Mouse (Mus musculus) embryonic facial prominence, embryonic 13.5 days (tissue): ENCODE results near the gene Ebf3. TPM values are rescaled to one million over a fixed set of nuclear protein-coding genes. Genes with fewer than 3 reads are reported as not detected.

Experiments used
- ATAC-seq: fragments of 200-750 bp; cut with Nextera tagmentation; 2 replicates; pipeline ENCODE4 v1.8.0; 2017; ENCODE audit warnings: low read depth; ENCODE audit not compliant: insufficient number of reproducible peaks, insufficient read depth, low FRiP score, low TSS enrichment
- H3K27ac ChIP-seq: fragments of 300-500 bp; sonication (generic); 2 replicates; pipeline ENCODE4 v1.5.1; 2015; ENCODE audit warnings: moderate library complexity, mild to moderate bottlenecking, inconsistent platforms
- H3K27me3 ChIP-seq: fragments of 300-500 bp; sonication (generic); 2 replicates; pipeline ENCODE4 v1.6.1; 2015; ENCODE audit warnings: mild to moderate bottlenecking, inconsistent platforms
- H3K36me3 ChIP-seq: fragments of 300-500 bp; sonication (generic); 2 replicates; pipeline ENCODE4 v1.6.1; 2015; ENCODE audit warnings: mild to moderate bottlenecking, inconsistent platforms
- H3K4me1 ChIP-seq: fragments of 300-500 bp; sonication (generic); 2 replicates; pipeline ENCODE4 v1.6.1; 2015; ENCODE audit warnings: inconsistent platforms
- H3K4me2 ChIP-seq: fragments of 300-500 bp; sonication (generic); 2 replicates; pipeline ENCODE4 v1.6.1; 2015; ENCODE audit warnings: moderate library complexity, mild to moderate bottlenecking, inconsistent platforms
- H3K4me3 ChIP-seq: fragments of 300-500 bp; sonication (generic); 2 replicates; pipeline ENCODE4 v1.5.1; 2015; ENCODE audit warnings: mild to moderate bottlenecking, inconsistent platforms
- H3K9ac ChIP-seq: fragments of 300-500 bp; sonication (generic); 2 replicates; pipeline ENCODE4 v1.6.1; 2015; ENCODE audit warnings: mild to moderate bottlenecking, inconsistent platforms
- H3K9me3 ChIP-seq: fragments of 300-500 bp; sonication (generic); 2 replicates; pipeline ENCODE4 v1.6.1; 2016; ENCODE audit warnings: inconsistent platforms
- WGBS: fragments of 180-500 bp; shearing (Covaris S2); methylation state at CpG from one replicate; pipeline ENCODE4 v1.1.7; 2015; ENCODE audit warnings: mixed read lengths; 5-methylcytosine and 5-hydroxymethylcytosine counted together
- polyA plus RNA-seq: library from polyadenylated mRNA; unstranded; fragments of >200 nt; fragmentation: Nextera tagmentation; extraction: Ambion mirVana; gene quantifications from 2 replicates; pipeline ENCODE4 v1.2.1, GENCODE M21; 2015

The Ebf3 gene
- polyA plus RNA-seq, 1 experiment from 2014 or later, result 8.6 TPM

- no peak for ATAC-seq
- no peaks in the 10 kb centered on the region for H3K9me3 ChIP-seq
- no peaks in the 10 kb centered on the region for H3K36me3 ChIP-seq
- 57% methylated on average over 9 of the region's 9 CpGs for WGBS
- H3K4me3 ChIP-seq, result no peak overlapping the region
- H3K27ac ChIP-seq, result peak overlapping the region; percentile 19; the same call in 1 of the 2 replicates
- H3K4me2 ChIP-seq, result no peak overlapping the region
- H3K27me3 ChIP-seq, result peaks cover 17% of the 10 kb centered on the region
- H3K4me1 ChIP-seq, result peaks cover 69% of the 10 kb centered on the region
- peak overlapping the region; percentile 16; the same call in 1 of the 2 replicates for H3K9ac ChIP-seq
Observed at GRCm38 (mm10) chr7:137267441-137267840, 46.8 kb downstream of the Ebf3 start.

GRCm38 (mm10) chr7:137266575-137266974 lies 47.7 kb downstream of the Ebf3 start:
- peaks cover 11% of the 10 kb centered on the region for H3K27me3 ChIP-seq
- no peak overlapping the region for H3K27ac ChIP-seq
- 6% methylated on average over 17 of the region's 17 CpGs for WGBS
- peak overlapping the region; percentile 45 for H3K4me2 ChIP-seq
- H3K36me3 ChIP-seq, result no peaks in the 10 kb centered on the region
- peak overlapping the region; percentile 46; the same call in 1 of the 2 replicates for H3K9ac ChIP-seq
- ATAC-seq, result no peak
- 0 out of 2 replicates have a peak overlapping the region, but pooled peaks have one; percentile 2 for H3K4me3 ChIP-seq
- H3K4me1 ChIP-seq, result peaks cover 62% of the 10 kb centered on the region
- no peaks in the 10 kb centered on the region for H3K9me3 ChIP-seq

DNA sequence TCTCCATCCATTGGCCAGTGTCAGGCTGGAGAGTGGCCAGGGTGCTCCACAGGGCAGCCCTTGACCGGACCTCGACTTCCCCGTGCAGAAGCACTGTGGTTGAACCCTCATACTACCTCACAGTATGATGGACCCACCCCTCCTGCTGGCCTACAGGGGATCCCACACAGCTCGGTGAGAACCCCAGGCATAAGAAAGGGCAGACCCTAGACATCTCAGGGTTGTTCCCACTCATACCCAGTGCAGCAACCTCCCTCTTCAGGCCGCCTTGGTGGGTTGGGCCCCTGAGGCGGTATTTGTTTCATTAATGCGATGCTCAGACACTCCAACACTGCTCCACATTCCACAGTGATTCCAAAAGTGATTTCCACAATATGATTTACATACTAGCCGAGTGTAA lies 51.9 kb downstream of the Ebf3 start:
- Histone ChIP-seq H3K4me1 (peaks cover 28% of the 10 kb centered on the region), H3K4me2 (no peak overlapping the region), H3K27ac (no peak overlapping the region), H3K27me3 (peaks cover 15% of the 10 kb centered on the region), H3K36me3 (no peaks in the 10 kb centered on the region), H3K4me3 (no peak overlapping the region), H3K9me3 (no peaks in the 10 kb centered on the region), H3K9ac (no peak overlapping the region)
- WGBS, result 80% methylated on average over 8 of the region's 8 CpGs
- no peak for ATAC-seq

DNA sequence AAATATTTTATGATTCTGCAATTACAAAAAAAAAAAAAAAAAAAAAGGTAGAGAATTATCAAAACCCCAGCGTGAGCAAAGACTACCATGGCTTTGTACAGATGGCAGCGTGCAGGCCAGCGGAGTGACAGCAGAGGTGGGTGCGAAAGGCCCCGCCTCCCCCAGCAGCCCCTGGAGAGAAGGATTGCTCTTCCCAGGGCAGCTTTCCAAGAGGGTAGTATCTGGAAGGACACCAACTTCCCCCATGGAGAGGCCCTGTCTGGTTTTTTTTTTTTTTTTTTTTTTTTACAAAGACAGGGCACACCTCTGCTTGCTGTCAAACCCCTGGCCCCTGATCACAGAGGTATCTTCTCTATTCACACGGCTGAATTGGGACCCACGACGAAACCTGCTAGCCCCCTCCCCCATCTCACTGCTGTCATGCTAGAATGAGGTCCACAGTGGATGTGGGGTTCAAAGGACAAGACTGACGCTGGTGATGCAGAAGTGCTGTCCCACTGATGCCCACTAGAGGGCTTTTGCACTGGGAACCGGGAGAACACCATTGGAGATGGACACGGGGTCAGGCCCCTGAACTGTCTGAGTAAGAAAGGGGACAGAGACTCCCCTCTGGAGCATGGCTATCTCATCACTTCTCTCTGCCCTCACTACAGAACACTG lies 67.9 kb downstream of the Ebf3 start:
- no peaks in the 10 kb centered on the region for H3K36me3 ChIP-seq
- 0 out of 2 replicates have a peak, but pooled peaks have one; percentile 38 for ATAC-seq
- peaks cover 26% of the 10 kb centered on the region for H3K4me1 ChIP-seq
- H3K4me2 ChIP-seq, result no peak overlapping the region
- H3K27me3 ChIP-seq, result peaks cover 51% of the 10 kb centered on the region
- no peak overlapping the region for H3K4me3 ChIP-seq
- WGBS, result 40% methylated on average over 11 of the region's 11 CpGs
- H3K27ac ChIP-seq, result no peak overlapping the region
- no peak overlapping the region for H3K9ac ChIP-seq
- no peaks in the 10 kb centered on the region for H3K9me3 ChIP-seq

DNA sequence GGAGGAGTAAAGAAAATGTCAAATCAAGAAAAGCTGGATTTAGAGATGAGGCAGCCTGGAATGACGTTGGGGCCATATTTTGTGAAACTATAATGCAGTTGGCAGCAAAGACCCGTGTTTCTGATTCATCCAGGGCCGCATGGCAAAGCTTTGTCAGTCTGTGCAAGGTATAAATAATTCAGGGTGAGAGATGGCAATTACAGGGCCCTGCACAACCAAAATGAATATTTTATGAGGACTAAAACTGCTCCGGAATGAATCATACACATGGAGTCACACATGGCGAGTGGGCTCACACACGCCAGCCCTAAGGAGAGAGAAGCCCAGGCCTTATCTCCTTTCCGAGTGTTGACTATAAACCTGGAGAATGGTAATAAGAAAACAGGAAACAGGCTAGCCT lies 69.4 kb downstream of the Ebf3 start:
- 76% methylated on average over 7 of the region's 7 CpGs for WGBS
- H3K27me3 ChIP-seq, result peaks cover 54% of the 10 kb centered on the region
- no peak overlapping the region for H3K4me3 ChIP-seq
- no peaks in the 10 kb centered on the region for H3K36me3 ChIP-seq
- no peak overlapping the region for H3K9ac ChIP-seq
- peaks cover 17% of the 10 kb centered on the region for H3K4me1 ChIP-seq
- no peaks in the 10 kb centered on the region for H3K9me3 ChIP-seq
- no peak overlapping the region for H3K27ac ChIP-seq
- H3K4me2 ChIP-seq, result no peak overlapping the region
- no peak for ATAC-seq

DNA sequence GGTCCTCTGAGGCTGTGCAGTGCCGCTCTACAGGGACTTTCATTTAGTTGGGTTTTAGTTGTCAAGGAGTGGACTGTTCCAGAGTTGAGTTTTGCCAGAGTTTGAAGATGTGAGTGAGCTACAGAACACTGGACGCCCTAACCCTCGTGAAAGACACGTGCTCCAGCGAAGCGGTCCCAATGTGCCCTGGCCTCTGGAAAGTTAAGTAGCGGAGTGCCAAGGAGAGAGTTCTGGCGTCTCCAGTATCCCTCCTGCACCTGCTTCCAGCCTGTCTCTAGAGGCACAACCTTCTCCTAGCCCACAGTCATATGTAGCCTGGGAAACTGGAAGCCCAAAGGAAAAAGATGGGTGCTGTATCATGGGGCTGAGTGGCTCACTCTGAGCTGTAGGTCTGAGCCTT lies 73.8 kb downstream of the Ebf3 start:
- no peak overlapping the region for H3K4me3 ChIP-seq
- no peak overlapping the region for H3K4me2 ChIP-seq
- no peak overlapping the region for H3K9ac ChIP-seq
- 0 out of 2 replicates have a peak, but pooled peaks cover 3% of the 10 kb centered on the region for H3K36me3 ChIP-seq
- peaks cover 69% of the 10 kb centered on the region for H3K27me3 ChIP-seq
- no peak for ATAC-seq
- peaks cover 20% of the 10 kb centered on the region for H3K4me1 ChIP-seq
- no peaks in the 10 kb centered on the region for H3K9me3 ChIP-seq
- WGBS, result 80% methylated on average over 8 of the region's 8 CpGs
- no peak overlapping the region for H3K27ac ChIP-seq

DNA sequence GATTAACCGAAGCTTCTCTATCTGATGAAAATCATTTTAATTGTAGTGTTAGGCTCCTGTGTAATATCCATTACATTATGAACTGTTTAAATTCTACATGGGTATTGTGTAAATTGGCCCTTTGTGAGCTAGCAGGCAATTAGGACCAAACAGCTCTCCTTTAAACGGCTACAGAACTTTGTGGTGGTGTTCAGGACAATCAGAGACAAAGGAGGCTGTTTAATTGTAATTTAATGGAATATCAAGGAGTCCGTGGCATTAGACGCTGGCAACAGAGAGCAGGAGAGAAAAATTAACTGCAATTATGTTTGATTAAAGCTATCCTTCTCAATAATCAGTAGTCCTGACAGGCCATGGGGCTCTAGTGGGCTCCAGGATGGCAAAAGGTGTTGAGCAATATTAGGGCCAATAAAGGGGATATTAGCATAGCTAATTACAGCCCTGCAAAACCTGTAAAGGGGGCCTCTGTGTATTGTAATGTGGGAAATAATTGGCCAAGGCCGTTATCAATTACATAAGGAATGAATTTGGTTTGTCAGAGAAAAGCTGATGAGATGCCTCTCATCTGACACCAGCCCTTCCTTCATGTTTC lies 74.6 kb downstream of the Ebf3 start:
- Histone ChIP-seq H3K27ac (no peak overlapping the region), H3K36me3 (peaks cover 11% of the 10 kb centered on the region; the same call in 1 of the 2 replicates), H3K9ac (no peak overlapping the region), H3K27me3 (peaks cover 68% of the 10 kb centered on the region), H3K4me1 (peaks cover 14% of the 10 kb centered on the region), H3K4me2 (no peak overlapping the region), H3K9me3 (no peaks in the 10 kb centered on the region), H3K4me3 (no peak overlapping the region)
- 56% methylated on average over 5 of the region's 5 CpGs for WGBS
- ATAC-seq, result no peak

GRCm38 (mm10) chr7:137237419-137237818 lies 76.8 kb downstream of the Ebf3 start:
- H3K9ac ChIP-seq, result no peak overlapping the region
- ATAC-seq, result no peak
- H3K27ac ChIP-seq, result no peak overlapping the region
- H3K4me3 ChIP-seq, result no peak overlapping the region
- H3K9me3 ChIP-seq, result no peaks in the 10 kb centered on the region
- peaks cover 14% of the 10 kb centered on the region for H3K4me1 ChIP-seq
- no peak overlapping the region for H3K4me2 ChIP-seq
- peaks cover 18% of the 10 kb centered on the region; the same call in 1 of the 2 replicates for H3K36me3 ChIP-seq
- 59% methylated on average over 12 of the region's 12 CpGs for WGBS
- H3K27me3 ChIP-seq, result peaks cover 49% of the 10 kb centered on the region

- Histone ChIP-seq H3K4me2 (no peak overlapping the region), H3K27ac (no peak overlapping the region), H3K9ac (no peak overlapping the region), H3K9me3 (no peaks in the 10 kb centered on the region), H3K4me1 (peaks cover 61% of the 10 kb centered on the region), H3K36me3 (peaks cover 11% of the 10 kb centered on the region; the same call in 1 of the 2 replicates), H3K4me3 (no peak overlapping the region), H3K27me3 (peaks cover 15% of the 10 kb centered on the region)
- 85% methylated on average over 3 of the region's 3 CpGs for WGBS
- no peak for ATAC-seq
Observed at GRCm38 (mm10) chr7:137223823-137224222, 90.4 kb downstream of the Ebf3 start.

DNA sequence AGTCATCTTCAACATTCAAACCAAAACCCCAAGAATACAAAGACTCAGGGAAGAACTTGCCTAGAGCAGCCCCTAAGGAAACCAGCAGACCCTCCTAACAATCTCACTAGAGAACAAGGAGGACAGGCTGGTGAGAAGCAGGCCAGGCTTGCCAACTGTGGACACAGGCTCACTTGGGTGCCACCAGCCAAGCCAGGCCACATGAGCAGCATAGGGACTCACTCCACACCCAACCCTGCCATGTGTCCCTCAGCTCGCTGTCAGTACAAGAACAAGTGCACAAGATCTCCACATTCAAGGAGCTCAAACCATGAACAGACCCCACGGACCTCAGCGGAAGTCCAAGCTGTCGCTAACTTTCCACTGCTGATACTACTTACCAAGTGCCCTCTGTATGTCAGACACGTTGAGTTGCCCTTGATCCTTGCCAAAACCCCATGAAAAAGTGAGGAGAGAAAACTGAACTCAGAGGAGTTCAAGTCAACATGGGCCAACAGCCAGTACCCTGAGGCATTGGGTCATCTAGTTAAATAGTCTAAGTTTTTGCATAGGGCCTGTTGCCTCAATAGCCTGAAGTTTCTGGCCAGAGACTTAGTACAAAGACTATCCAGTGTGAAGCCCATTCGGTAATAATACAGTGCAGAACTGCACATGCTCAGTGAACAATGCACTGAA lies 91.3 kb downstream of the Ebf3 start:
- H3K4me2 ChIP-seq, result no peak overlapping the region
- H3K27ac ChIP-seq, result no peak overlapping the region
- peaks cover 18% of the 10 kb centered on the region; the same call in 1 of the 2 replicates for H3K36me3 ChIP-seq
- no peak overlapping the region for H3K4me3 ChIP-seq
- no peak for ATAC-seq
- no peak overlapping the region for H3K9ac ChIP-seq
- H3K4me1 ChIP-seq, result peaks cover 53% of the 10 kb centered on the region
- H3K27me3 ChIP-seq, result peaks cover 15% of the 10 kb centered on the region
- 90% methylated on average over 6 of the region's 6 CpGs for WGBS
- no peaks in the 10 kb centered on the region for H3K9me3 ChIP-seq

- Histone ChIP-seq H3K36me3 (peaks cover 25% of the 10 kb centered on the region), H3K9me3 (no peaks in the 10 kb centered on the region), H3K27me3 (peaks cover 11% of the 10 kb centered on the region), H3K4me1 (peaks cover 39% of the 10 kb centered on the region), H3K9ac (no peak overlapping the region), H3K4me2 (peak overlapping the region; percentile 9; the same call in 1 of the 2 replicates), H3K4me3 (no peak overlapping the region), H3K27ac (no peak overlapping the region)
- peak; percentile 38; the same call in 1 of the 2 replicates for ATAC-seq
- WGBS, result 20% methylated on average over 6 of the region's 6 CpGs
Observed at GRCm38 (mm10) chr7:137221599-137221998, 92.6 kb downstream of the Ebf3 start.
